Mouse (Mus musculus): ENCODE results near the gene Dip2c. TPM values are rescaled to one million over a fixed set of nuclear protein-coding genes. Genes with fewer than 3 reads are reported as not detected.

Dip2c gene
- polyA plus RNA-seq, 1 experiment from 2014 or later = 13.4 TPM

DNA sequence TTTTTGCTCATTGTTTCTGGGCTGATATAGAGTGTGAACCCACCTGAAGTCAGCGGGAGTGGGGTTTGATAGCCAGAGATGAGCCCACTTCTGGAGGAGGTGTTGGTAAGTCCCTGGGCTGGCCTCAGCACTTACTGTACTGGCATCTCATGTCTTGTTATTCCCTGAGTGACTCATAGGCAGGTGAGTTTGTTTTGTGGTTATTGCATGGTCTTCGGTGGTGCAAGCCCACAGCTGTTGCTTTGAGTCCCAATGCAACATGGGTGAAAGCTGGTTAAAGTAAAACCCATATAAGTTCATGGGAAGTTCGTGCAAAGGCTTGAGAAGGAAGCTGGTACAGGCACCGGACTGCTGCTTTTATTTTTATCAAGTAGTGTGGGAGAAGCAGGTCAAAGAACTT lies 64.0 kb downstream of the Dip2c start:
- H3K4me3 ChIP-seq = no peak overlapping the region
- no peaks in the 10 kb centered on the region for H3K9me3 ChIP-seq
- no peaks in the 10 kb centered on the region for H3K36me3 ChIP-seq
- H3K27me3 ChIP-seq = no peaks in the 10 kb centered on the region
- no peak overlapping the region for H3K4me2 ChIP-seq (replicated peaks)
- no peak for ATAC-seq (ENCODE audit: low FRiP score, low read depth)
- H3K9ac ChIP-seq (replicated peaks) = no peak overlapping the region
- H3K4me1 ChIP-seq = no peaks in the 10 kb centered on the region
- 92% methylated on average over 4 of the region's 4 CpGs for WGBS
- no peak overlapping the region for H3K27ac ChIP-seq (replicated peaks)

DNA sequence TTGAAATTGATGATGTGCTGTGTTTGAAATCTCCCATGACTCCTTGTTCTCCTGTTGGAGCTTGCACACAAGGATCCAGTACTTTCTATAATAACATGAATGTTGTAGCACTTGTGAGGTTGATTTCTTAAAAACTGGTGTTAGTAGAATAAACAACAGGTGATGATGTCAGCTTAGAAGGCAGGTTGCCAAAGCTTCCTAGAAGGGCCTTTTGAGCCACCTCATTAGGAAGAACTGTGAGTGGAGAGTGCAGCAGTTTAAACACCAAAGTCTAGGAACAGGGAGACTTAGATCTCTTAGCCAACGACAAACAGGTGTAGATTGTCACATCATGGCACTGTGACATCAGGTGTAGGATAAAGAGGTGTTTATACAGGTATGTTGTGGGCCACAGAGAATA lies 66.4 kb downstream of the Dip2c start:
- no peak for ATAC-seq (ENCODE audit: low FRiP score, low read depth)
- 88% methylated on average over 1 of the region's 1 CpGs for WGBS
- no peak overlapping the region for H3K4me2 ChIP-seq (replicated peaks)
- H3K36me3 ChIP-seq = no peaks in the 10 kb centered on the region
- H3K4me3 ChIP-seq = no peak overlapping the region
- H3K27ac ChIP-seq (replicated peaks) = no peak overlapping the region
- H3K9me3 ChIP-seq = no peaks in the 10 kb centered on the region
- H3K9ac ChIP-seq (replicated peaks) = no peak overlapping the region
- no peaks in the 10 kb centered on the region for H3K27me3 ChIP-seq
- H3K4me1 ChIP-seq = no peaks in the 10 kb centered on the region

GRCm38 (mm10) chr13:9347448-9347847 lies 71.1 kb downstream of the Dip2c start:
- 94% methylated on average over 3 of the region's 3 CpGs for WGBS
- ATAC-seq (ENCODE audit: low FRiP score, low read depth) = no peak

GRCm38 (mm10) chr13:9350670-9351069 lies 74.3 kb downstream of the Dip2c start:
- 93% methylated on average over 2 of the region's 2 CpGs for WGBS
- Histone ChIP-seq H3K27me3 (no peaks in the 10 kb centered on the region), H3K36me3 (no peaks in the 10 kb centered on the region), H3K9me3 (no peaks in the 10 kb centered on the region), H3K4me3 (no peak overlapping the region), H3K27ac (replicated peaks) (no peak overlapping the region), H3K4me1 (peaks cover 14% of the 10 kb centered on the region), H3K9ac (replicated peaks) (no peak overlapping the region), H3K4me2 (replicated peaks) (no peak overlapping the region)
- ATAC-seq (ENCODE audit: low FRiP score, low read depth) = no peak

More at GRCm38 (mm10) chr13:9347448-9347847, 71.1 kb downstream of the Dip2c start:
- Histone ChIP-seq H3K9ac (replicated peaks) (no peak overlapping the region), H3K36me3 (no peaks in the 10 kb centered on the region), H3K4me2 (replicated peaks) (no peak overlapping the region), H3K4me1 (no peaks in the 10 kb centered on the region), H3K4me3 (no peak overlapping the region), H3K27ac (replicated peaks) (no peak overlapping the region), H3K9me3 (no peaks in the 10 kb centered on the region), H3K27me3 (no peaks in the 10 kb centered on the region)

DNA sequence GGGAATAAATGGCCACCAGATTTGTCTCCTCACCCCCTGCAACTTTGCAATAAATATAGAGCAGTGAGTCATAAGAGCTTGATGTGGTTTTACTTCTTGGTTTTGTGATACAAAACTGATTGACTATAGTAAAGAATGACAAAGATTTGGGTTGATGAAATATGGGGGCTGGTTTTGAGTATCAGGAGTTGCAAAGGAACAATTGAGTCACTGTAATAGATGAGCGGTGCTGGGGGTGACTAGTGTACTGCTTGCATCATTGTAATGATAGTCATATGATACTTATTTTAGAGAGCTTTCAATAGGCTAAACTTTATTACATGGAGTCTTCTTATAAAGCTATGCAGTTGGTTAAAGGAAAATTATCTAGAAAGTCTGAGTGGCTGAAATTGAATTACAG lies 77.6 kb downstream of the Dip2c start:
- peaks cover 17% of the 10 kb centered on the region for H3K4me1 ChIP-seq
- whole genome bisulfite sequencing = 100% methylated on average over 1 of the region's 1 CpGs

GRCm38 (mm10) chr13:9355331-9355730 lies 79.0 kb downstream of the Dip2c start:
- Histone ChIP-seq H3K9ac (replicated peaks) (no peak overlapping the region), H3K36me3 (no peaks in the 10 kb centered on the region), H3K9me3 (no peaks in the 10 kb centered on the region), H3K4me2 (replicated peaks) (no peak overlapping the region), H3K27me3 (no peaks in the 10 kb centered on the region), H3K27ac (replicated peaks) (peak overlapping the region; percentile 63), H3K4me1 (peaks cover 17% of the 10 kb centered on the region), H3K4me3 (no peak overlapping the region)
- 25% methylated on average over 4 of the region's 4 CpGs for WGBS
- ATAC-seq (ENCODE audit: low FRiP score, low read depth) = peak; percentile 93

More for the DNA sequence above, 77.6 kb downstream of the Dip2c start:
- no peak overlapping the region for H3K27ac ChIP-seq (replicated peaks)
- no peak overlapping the region for H3K9ac ChIP-seq (replicated peaks)
- no peaks in the 10 kb centered on the region for H3K9me3 ChIP-seq
- H3K4me2 ChIP-seq (replicated peaks) = no peak overlapping the region
- no peaks in the 10 kb centered on the region for H3K36me3 ChIP-seq
- no peak overlapping the region for H3K4me3 ChIP-seq
- H3K27me3 ChIP-seq = no peaks in the 10 kb centered on the region
- no peak for ATAC-seq (ENCODE audit: low FRiP score, low read depth)

DNA sequence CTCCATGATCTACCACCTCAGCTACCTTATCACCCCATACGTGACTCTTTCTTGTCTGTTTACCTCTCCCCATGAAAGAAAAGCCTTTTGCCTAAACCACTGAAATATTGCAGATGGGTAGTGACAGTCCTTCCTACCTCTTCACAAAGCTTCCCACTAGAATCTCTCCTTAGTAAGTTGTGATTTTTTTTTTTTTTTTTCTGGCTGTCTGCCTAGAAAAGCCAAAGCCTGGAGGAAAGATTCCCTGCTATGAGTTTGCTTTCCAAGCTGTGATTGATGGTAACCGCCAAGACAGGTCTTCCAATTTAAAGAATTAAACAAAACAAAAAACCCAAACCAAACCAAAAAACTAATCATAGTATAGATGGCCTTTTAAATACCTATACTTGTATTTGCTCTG lies 85.1 kb downstream of the Dip2c start:
- Histone ChIP-seq H3K4me3 (no peak overlapping the region), H3K9me3 (no peaks in the 10 kb centered on the region), H3K9ac (replicated peaks) (no peak overlapping the region), H3K27me3 (no peaks in the 10 kb centered on the region), H3K27ac (replicated peaks) (no peak overlapping the region), H3K36me3 (no peaks in the 10 kb centered on the region), H3K4me2 (replicated peaks) (no peak overlapping the region), H3K4me1 (no peaks in the 10 kb centered on the region)
- WGBS = 93% methylated on average over 2 of the region's 2 CpGs
- ATAC-seq (ENCODE audit: low FRiP score, low read depth) = no peak

GRCm38 (mm10) chr13:9371387-9371786 lies 95.1 kb downstream of the Dip2c start:
- Histone ChIP-seq H3K4me3 (no peak overlapping the region), H3K9me3 (no peaks in the 10 kb centered on the region), H3K9ac (replicated peaks) (no peak overlapping the region), H3K36me3 (no peaks in the 10 kb centered on the region), H3K27ac (replicated peaks) (no peak overlapping the region), H3K27me3 (no peaks in the 10 kb centered on the region), H3K4me2 (replicated peaks) (no peak overlapping the region), H3K4me1 (no peaks in the 10 kb centered on the region)
- ATAC-seq (ENCODE audit: low FRiP score, low read depth) = no peak
- 72% methylated on average over 1 of the region's 1 CpGs for WGBS

GRCm38 (mm10) chr13:9377130-9377529 lies 100.8 kb downstream of the Dip2c start:
- no peak overlapping the region for H3K4me3 ChIP-seq
- H3K27ac ChIP-seq (replicated peaks) = no peak overlapping the region
- ATAC-seq (ENCODE audit: low FRiP score, low read depth) = no peak
- H3K9ac ChIP-seq (replicated peaks) = no peak overlapping the region
- WGBS = 78% methylated on average over 2 of the region's 2 CpGs
- H3K36me3 ChIP-seq = no peaks in the 10 kb centered on the region
- no peak overlapping the region for H3K4me2 ChIP-seq (replicated peaks)
- H3K27me3 ChIP-seq = no peaks in the 10 kb centered on the region
- peaks cover 9% of the 10 kb centered on the region; the same call in 1 of the 2 replicates for H3K9me3 ChIP-seq
- no peaks in the 10 kb centered on the region for H3K4me1 ChIP-seq

DNA sequence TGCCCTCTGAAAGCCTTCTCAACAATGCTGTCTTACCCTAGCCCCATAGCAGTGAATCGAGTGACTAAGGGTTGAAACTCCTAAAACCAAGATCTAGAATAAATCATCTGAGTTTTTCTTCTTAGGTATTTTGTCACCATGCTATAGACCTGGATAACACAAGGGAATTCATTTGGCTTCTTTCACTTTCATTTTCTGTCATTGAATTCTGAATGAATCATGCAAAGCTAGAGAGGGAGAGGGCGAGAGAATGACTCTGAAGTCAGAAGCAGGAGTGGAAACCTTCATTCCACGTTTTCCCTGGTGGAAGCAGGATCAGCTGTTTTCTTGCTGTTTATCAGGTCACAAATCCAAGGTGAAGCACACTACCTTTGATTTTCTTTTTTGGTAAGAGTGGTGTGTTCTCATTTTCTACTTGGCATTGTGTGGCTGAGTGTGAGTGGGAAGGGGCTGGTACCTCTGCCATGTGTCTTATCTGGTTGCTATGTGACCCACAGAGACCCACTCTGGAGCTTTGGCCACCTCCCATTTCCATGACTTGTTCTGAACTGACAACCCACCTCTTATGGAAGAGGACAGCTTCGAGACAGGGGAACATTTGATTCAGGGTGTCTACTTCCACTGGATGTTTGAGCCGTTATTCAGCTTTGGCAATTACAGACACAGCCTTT lies 104.5 kb downstream of the Dip2c start:
- no peaks in the 10 kb centered on the region for H3K4me1 ChIP-seq
- no peak overlapping the region for H3K27ac ChIP-seq (replicated peaks)
- H3K36me3 ChIP-seq = no peaks in the 10 kb centered on the region
- H3K4me3 ChIP-seq = no peak overlapping the region
- H3K27me3 ChIP-seq = no peaks in the 10 kb centered on the region
- WGBS = 91% methylated on average over 5 of the region's 5 CpGs
- ATAC-seq (ENCODE audit: low FRiP score, low read depth) = no peak
- peaks cover 9% of the 10 kb centered on the region; the same call in 1 of the 2 replicates for H3K9me3 ChIP-seq
- no peak overlapping the region for H3K4me2 ChIP-seq (replicated peaks)
- H3K9ac ChIP-seq (replicated peaks) = no peak overlapping the region

DNA sequence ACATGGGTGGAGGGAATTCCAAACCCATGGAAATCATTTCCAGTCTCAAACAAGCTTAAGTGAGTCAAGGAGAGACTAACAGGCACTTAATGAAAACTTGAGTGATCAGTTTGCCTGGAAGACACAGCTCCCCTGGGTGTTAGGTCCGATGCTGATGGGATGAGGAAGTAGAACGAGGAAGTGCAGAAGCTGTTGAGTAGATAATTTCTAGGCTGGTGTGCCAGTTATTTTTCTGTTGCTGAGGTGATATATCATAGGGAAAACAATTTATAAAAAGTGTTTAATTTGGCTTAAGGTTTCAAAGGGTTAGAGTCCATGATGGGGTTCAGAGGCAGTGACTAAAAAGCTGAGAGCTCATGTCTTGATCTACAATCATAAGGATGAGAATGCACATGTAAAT lies 111.7 kb downstream of the Dip2c start:
- H3K4me2 ChIP-seq (replicated peaks) = no peak overlapping the region
- no peaks in the 10 kb centered on the region for H3K27me3 ChIP-seq
- no peaks in the 10 kb centered on the region for H3K36me3 ChIP-seq
- ATAC-seq (ENCODE audit: low FRiP score, low read depth) = no peak
- H3K9me3 ChIP-seq = peaks cover 6% of the 10 kb centered on the region; the same call in 1 of the 2 replicates
- no peak overlapping the region for H3K9ac ChIP-seq (replicated peaks)
- 95% methylated on average over 2 of the region's 2 CpGs for WGBS
- peaks cover 9% of the 10 kb centered on the region for H3K4me1 ChIP-seq
- no peak overlapping the region for H3K27ac ChIP-seq (replicated peaks)
- H3K4me3 ChIP-seq = no peak overlapping the region

DNA sequence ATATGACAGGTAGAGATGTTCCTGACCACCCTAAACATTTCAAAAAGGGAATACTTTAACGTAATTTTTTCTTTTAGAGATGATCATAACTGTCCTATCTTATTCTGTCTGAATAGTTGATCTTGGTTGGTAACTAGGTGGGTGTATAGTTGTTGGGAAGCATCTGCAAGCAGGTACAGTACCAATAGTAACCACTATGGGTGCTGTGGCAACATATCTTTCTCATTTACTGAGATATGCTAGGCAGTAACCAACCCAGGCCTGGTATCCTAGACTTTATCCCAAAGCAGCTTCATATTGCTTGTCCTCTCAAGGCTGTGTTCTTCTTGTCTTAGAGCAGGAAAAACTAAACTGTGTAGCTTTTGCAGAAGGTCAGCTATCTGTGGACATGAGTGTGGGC lies 113.0 kb downstream of the Dip2c start:
- Histone ChIP-seq H3K27me3 (no peaks in the 10 kb centered on the region), H3K4me1 (peaks cover 9% of the 10 kb centered on the region), H3K4me3 (no peak overlapping the region), H3K27ac (replicated peaks) (no peak overlapping the region), H3K4me2 (replicated peaks) (no peak overlapping the region), H3K36me3 (no peaks in the 10 kb centered on the region), H3K9ac (replicated peaks) (no peak overlapping the region), H3K9me3 (peaks cover 6% of the 10 kb centered on the region; the same call in 1 of the 2 replicates)
- 94% methylated on average over 1 of the region's 1 CpGs for WGBS
- ATAC-seq (ENCODE audit: low FRiP score, low read depth) = no peak
